Mouse (Mus musculus) forebrain, embryonic 15.5 days (tissue): Measurements from ENCODE around the gene Kcp. TPM values are rescaled to one million over a fixed set of nuclear protein-coding genes. Genes with fewer than 3 reads are reported as not detected.
A peak's percentile ranks its signal among the peaks of the same experiment; 100 is the strongest.

ENCODE experiments used
- ATAC-seq: fragments of 200-750 bp; cut with Nextera tagmentation; replicated peaks from 2 replicates; pipeline ENCODE4 v1.8.0; 2017; ENCODE audit warnings: mild to moderate bottlenecking, moderate TSS enrichment, moderate library complexity
- H3K27ac ChIP-seq: fragments of 300-500 bp; sonication (generic); replicated peaks from 2 replicates; pipeline ENCODE4 v1.5.1; 2015; ENCODE audit warnings: mild to moderate bottlenecking, inconsistent platforms
- H3K27me3 ChIP-seq: fragments of 300-500 bp; sonication (generic); 2 replicates; pipeline ENCODE4 v1.6.1; 2015; ENCODE audit warnings: inconsistent platforms
- H3K36me3 ChIP-seq: fragments of 300-500 bp; sonication (generic); 2 replicates; pipeline ENCODE4 v1.6.1; 2015; ENCODE audit warnings: mild to moderate bottlenecking, inconsistent platforms
- H3K4me1 ChIP-seq: fragments of 300-500 bp; sonication (generic); 2 replicates; pipeline ENCODE4 v1.6.1; 2015; ENCODE audit warnings: inconsistent platforms
- H3K4me2 ChIP-seq: fragments of 300-500 bp; sonication (generic); replicated peaks from 2 replicates; pipeline ENCODE4 v1.6.1; 2015; ENCODE audit warnings: mild to moderate bottlenecking, inconsistent platforms
- H3K4me3 ChIP-seq: fragments of 300-500 bp; sonication (generic); 2 replicates; pipeline ENCODE4 v1.5.1; 2015; ENCODE audit warnings: mild to moderate bottlenecking, inconsistent platforms
- H3K9ac ChIP-seq: fragments of 300-500 bp; sonication (generic); replicated peaks from 2 replicates; pipeline ENCODE4 v1.6.1; 2015; ENCODE audit warnings: mild to moderate bottlenecking, inconsistent platforms
- H3K9me3 ChIP-seq: fragments of 300-500 bp; sonication (generic); 2 replicates; pipeline ENCODE4 v1.6.1; 2016; ENCODE audit warnings: inconsistent platforms
- WGBS: fragments of 180-500 bp; shearing (Covaris S2); methylation state at CpG from one replicate; pipeline ENCODE4 v1.1.7; 2015; ENCODE audit warnings: mixed read lengths; 5-methylcytosine and 5-hydroxymethylcytosine counted together
- polyA plus RNA-seq: library from polyadenylated mRNA; unstranded; fragments of >200 nt; fragmentation: Nextera tagmentation; extraction: Ambion mirVana; gene quantifications from 2 replicates; pipeline ENCODE4 v1.2.1, GENCODE M21; 2015

Gene Kcp
- polyA plus RNA-seq, 1 experiment from 2014 or later: 9.6 TPM

- ATAC-seq: no peak
- H3K4me2 ChIP-seq: no peak overlapping the region
- H3K36me3 ChIP-seq: no peaks in the 10 kb centered on the region
- 64% methylated on average over 4 of the region's 4 CpGs for WGBS
- H3K27ac ChIP-seq: no peak overlapping the region
- peaks cover 17% of the 10 kb centered on the region for H3K4me1 ChIP-seq
- no peak overlapping the region for H3K4me3 ChIP-seq
- peaks cover 39% of the 10 kb centered on the region; the same call in 1 of the 2 replicates for H3K27me3 ChIP-seq
- no peak overlapping the region for H3K9ac ChIP-seq
- H3K9me3 ChIP-seq: no peaks in the 10 kb centered on the region
These were observed 22.3 kb upstream of the Kcp start for GRCm38 (mm10) chr6:29530050-29530449.

GRCm38 (mm10) chr6:29529444-29529820 is 21.7 kb upstream of the Kcp start:
- Histone ChIP-seq H3K4me2 (no peak overlapping the region), H3K27ac (no peak overlapping the region), H3K36me3 (no peaks in the 10 kb centered on the region), H3K27me3 (peaks cover 39% of the 10 kb centered on the region; the same call in 1 of the 2 replicates), H3K9ac (no peak overlapping the region), H3K9me3 (no peaks in the 10 kb centered on the region), H3K4me1 (peaks cover 17% of the 10 kb centered on the region), H3K4me3 (no peak overlapping the region)
- WGBS: 37% methylated on average over 2 of the region's 2 CpGs
- no peak for ATAC-seq

GRCm38 (mm10) chr6:29528561-29529443 is 21.1 kb upstream of the Kcp start:
- no peak for ATAC-seq
- 30% methylated on average over 13 of the region's 13 CpGs for WGBS
- H3K27me3 ChIP-seq: peaks cover 39% of the 10 kb centered on the region; the same call in 1 of the 2 replicates
- H3K9me3 ChIP-seq: no peaks in the 10 kb centered on the region
- H3K4me1 ChIP-seq: peaks cover 17% of the 10 kb centered on the region
- no peak overlapping the region for H3K4me3 ChIP-seq
- no peak overlapping the region for H3K9ac ChIP-seq
- no peaks in the 10 kb centered on the region for H3K36me3 ChIP-seq
- no peak overlapping the region for H3K4me2 ChIP-seq
- H3K27ac ChIP-seq: no peak overlapping the region

- no peak overlapping the region for H3K27ac ChIP-seq
- no peaks in the 10 kb centered on the region for H3K36me3 ChIP-seq
- H3K4me2 ChIP-seq: no peak overlapping the region
- H3K9ac ChIP-seq: no peak overlapping the region
- WGBS: 16% methylated on average over 8 of the region's 8 CpGs
- peaks cover 17% of the 10 kb centered on the region for H3K4me1 ChIP-seq
- no peaks in the 10 kb centered on the region for H3K9me3 ChIP-seq
- H3K27me3 ChIP-seq: peaks cover 39% of the 10 kb centered on the region; the same call in 1 of the 2 replicates
- no peak for ATAC-seq
- H3K4me3 ChIP-seq: 0 out of 2 replicates have a peak overlapping the region, but pooled peaks have one; percentile 6
These were observed 20.4 kb upstream of the Kcp start for GRCm38 (mm10) chr6:29528165-29528505.

GRCm38 (mm10) chr6:29527361-29528164 is 19.8 kb upstream of the Kcp start:
- H3K9ac ChIP-seq: no peak overlapping the region
- H3K9me3 ChIP-seq: no peaks in the 10 kb centered on the region
- peak overlapping the region; percentile 97 for H3K4me2 ChIP-seq
- H3K27me3 ChIP-seq: peaks cover 39% of the 10 kb centered on the region; the same call in 1 of the 2 replicates
- WGBS: 4% methylated on average over 34 of the region's 34 CpGs
- H3K27ac ChIP-seq: no peak overlapping the region
- no peaks in the 10 kb centered on the region for H3K36me3 ChIP-seq
- peak overlapping the region; percentile 52 for H3K4me3 ChIP-seq
- no peak for ATAC-seq
- peaks cover 17% of the 10 kb centered on the region for H3K4me1 ChIP-seq

- WGBS: under 1% methylated on average over 70 of the region's 96 CpGs
- Histone ChIP-seq H3K4me1 (peaks cover 17% of the 10 kb centered on the region), H3K27me3 (peaks cover 39% of the 10 kb centered on the region; the same call in 1 of the 2 replicates), H3K9me3 (no peaks in the 10 kb centered on the region), H3K4me2 (peak within 1 kb of the TSS; percentile 97), H3K4me3 (peak within 1 kb of the TSS; percentile 52), H3K36me3 (no peaks in the 10 kb centered on the region), H3K9ac (peak within 1 kb of the TSS; percentile 46), H3K27ac (no peak within 1 kb of the TSS)
- peak; percentile 46 for ATAC-seq
These were observed 18.8 kb upstream of the Kcp start, which contains the start of gene Irf5 for GRCm38 (mm10) chr6:29526281-29527251. Gene Irf5, plus strand, starts transcription at chr6:29526625.

GRCm38 (mm10) chr6:29525256-29525655 is 17.5 kb upstream of the Kcp start:
- H3K9ac ChIP-seq: no peak overlapping the region
- no peak overlapping the region for H3K4me3 ChIP-seq
- H3K27ac ChIP-seq: no peak overlapping the region
- 67% methylated on average over 6 of the region's 6 CpGs for WGBS
- H3K4me2 ChIP-seq: no peak overlapping the region
- no peaks in the 10 kb centered on the region for H3K36me3 ChIP-seq
- H3K4me1 ChIP-seq: peaks cover 17% of the 10 kb centered on the region
- ATAC-seq: no peak
- H3K27me3 ChIP-seq: peaks cover 37% of the 10 kb centered on the region; the same call in 1 of the 2 replicates
- H3K9me3 ChIP-seq: no peaks in the 10 kb centered on the region

GRCm38 (mm10) chr6:29524034-29524489 is 16.3 kb upstream of the Kcp start:
- no peak overlapping the region for H3K4me3 ChIP-seq
- H3K9me3 ChIP-seq: no peaks in the 10 kb centered on the region
- H3K9ac ChIP-seq: no peak overlapping the region
- H3K27ac ChIP-seq: no peak overlapping the region
- WGBS: 76% methylated on average over 6 of the region's 6 CpGs
- no peaks in the 10 kb centered on the region for H3K36me3 ChIP-seq
- peaks cover 25% of the 10 kb centered on the region; the same call in 1 of the 2 replicates for H3K27me3 ChIP-seq
- no peak for ATAC-seq
- H3K4me1 ChIP-seq: peaks cover 17% of the 10 kb centered on the region
- no peak overlapping the region for H3K4me2 ChIP-seq

GRCm38 (mm10) chr6:29523301-29524033 is 15.7 kb upstream of the Kcp start:
- Histone ChIP-seq H3K9me3 (no peaks in the 10 kb centered on the region), H3K4me1 (peaks cover 17% of the 10 kb centered on the region), H3K9ac (no peak overlapping the region), H3K4me2 (no peak overlapping the region), H3K27me3 (peaks cover 21% of the 10 kb centered on the region; the same call in 1 of the 2 replicates), H3K27ac (no peak overlapping the region), H3K4me3 (no peak overlapping the region), H3K36me3 (no peaks in the 10 kb centered on the region)
- ATAC-seq: no peak
- 81% methylated on average over 12 of the region's 12 CpGs for WGBS

- 76% methylated on average over 6 of the region's 6 CpGs for WGBS
- Histone ChIP-seq H3K4me2 (no peak overlapping the region), H3K9ac (no peak overlapping the region), H3K9me3 (no peaks in the 10 kb centered on the region), H3K4me1 (peaks cover 12% of the 10 kb centered on the region), H3K27me3 (peaks cover 14% of the 10 kb centered on the region; the same call in 1 of the 2 replicates), H3K36me3 (no peaks in the 10 kb centered on the region), H3K27ac (no peak overlapping the region), H3K4me3 (no peak overlapping the region)
- ATAC-seq: no peak
These were observed 15.0 kb upstream of the Kcp start for GRCm38 (mm10) chr6:29522626-29523300.
